22 mouse cellular contexts compared by ENCODE assay signal in the genomic region with DNA sequence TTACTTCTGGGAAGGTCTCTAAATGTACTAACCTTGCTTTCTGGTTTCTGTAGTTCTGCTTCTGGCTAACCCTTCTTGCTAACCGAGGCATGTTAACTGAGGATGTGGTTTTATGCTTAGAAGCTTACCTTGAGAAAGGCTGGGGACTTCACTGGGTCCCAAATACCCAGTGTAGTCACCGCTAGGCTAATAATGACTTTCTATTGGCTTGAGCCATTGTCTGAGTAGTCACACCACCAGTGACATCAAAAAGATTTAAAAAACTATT. TPM values are rescaled to one million over a fixed set of nuclear protein-coding genes. Genes with fewer than 3 reads are reported as not detected.
DNase-seq lines count a peak whose midpoint lies in the region; ATAC-seq lines count a peak whose summit lies in the region.
"Had no signal": no experiment of that assay in that cellular context is flagged by ENCODE, and none has a peak within 500 bp of the region (broad histone marks: within the 10 kb centered on the region; RNA-seq: fewer than 3 reads in every experiment).

No protein-coding gene starts in this region.

- peak; percentile 17 to 36; a peak in 3 of 4 replicates for ATAC-seq in hematopoietic stem cell, adult 5-6 weeks (replicated peaks in 1 of 2; ENCODE audit: insufficient read depth in 1 of 2, low FRiP score in 2 of 2, low TSS enrichment in 1 of 2, low read depth in 1 of 2, poor library complexity in 2 of 2, severe bottlenecking in 2 of 2)
- ATAC-seq: forebrain, embryonic 13.5 days; hindbrain, postnatal 0 days; intestine, embryonic 16.5 days; liver, embryonic 12.5 days; liver, postnatal 0 days had no signal

- DNase-seq in 416B (ENCODE audit: low read depth), result peak; percentile 23
- DNase-seq in CD4-positive, CD25-positive, alpha-beta regulatory T cell, adult 2 months (ENCODE audit: low read depth, low spot score), result peak; percentile 53
- peak; percentile 64 for DNase-seq in naive thymus-derived CD4-positive, alpha-beta T cell, adult 2 months (ENCODE audit: low read depth)
- no peak for DNase-seq in left cerebral cortex, adult 8-10 months (ENCODE audit: low spot score in 2 of 2)
- no peak for DNase-seq in kidney, adult 8-10 months
- no peak for DNase-seq in gastrocnemius, adult 18-20 months (ENCODE audit: low spot score)
- DNase-seq: adrenal gland, adult 2 months; adrenal gland, postnatal 36 days; cerebellum, adult 2 months; cerebellum, postnatal 36 days; gastrocnemius, postnatal 25 days; kidney, postnatal 14 days; left cerebral cortex, postnatal 4 days; liver, postnatal 0 days; lung, postnatal 4 days; midbrain, embryonic 14.5 days; right cerebral cortex, postnatal 25 days had no signal

RNA-seq across cellular contexts. Expression of gene Fyn, which starts 28.8 kb away (rescaled TPM):
- total RNA-seq in hematopoietic stem cell, adult 5-6 weeks (2017), result 40.5 and 43.7 TPM in 2 replicates
- 100 to 1,000 TPM; 100 to 111 (median 108) TPM for total RNA-seq in left cerebral cortex, adult 8-10 months (2022)
- total RNA-seq in gastrocnemius, adult 18-20 months (2021), result 1 to 10 TPM; 6.0 to 9.2 TPM

Comparison
In these comparisons a context has a peak if more than half of its experiments do, and no peak if none do; other contexts are left out.
1. DNase-seq: peak in 416B (single experiment), CD4-positive, CD25-positive, alpha-beta regulatory T cell, adult 2 months (single experiment) and naive thymus-derived CD4-positive, alpha-beta T cell, adult 2 months (single experiment); none in left cerebral cortex, adult 8-10 months (0 of 2), kidney, adult 8-10 months (0 of 2) and gastrocnemius, adult 18-20 months (single experiment).